Mouse (Mus musculus) frontal cortex, postnatal 25 days (tissue): ENCODE results near the gene Gm13694.

Experiments
- DNase-seq, 2 experiments: peaks; one replicate each; pipeline ENCODE4 v3.0.0; 2022; ENCODE audit warnings: low spot score in 2 of 2

Gm13694 gene

GRCm38 (mm10) chr2:84025217-84025616 is 46.5 kb downstream of the Gm13694 start:
- no peak for DNase-seq
